Mouse (Mus musculus) embryonic facial prominence, embryonic 13.5 days (tissue): ENCODE data around the gene Rln3. TPM values are rescaled to one million over a fixed set of nuclear protein-coding genes. Genes with fewer than 3 reads are reported as not detected.
A peak's percentile ranks its signal among the peaks of the same experiment; 100 is the strongest.

Experiments
- ATAC-seq: fragments of 200-750 bp; cut with Nextera tagmentation; 2 replicates; pipeline ENCODE4 v1.8.0; 2017; ENCODE audit warnings: low read depth; ENCODE audit not compliant: insufficient number of reproducible peaks, insufficient read depth, low FRiP score, low TSS enrichment
- H3K27ac ChIP-seq: fragments of 300-500 bp; sonication (generic); 2 replicates; pipeline ENCODE4 v1.5.1; 2015; ENCODE audit warnings: moderate library complexity, mild to moderate bottlenecking, inconsistent platforms
- H3K27me3 ChIP-seq: fragments of 300-500 bp; sonication (generic); 2 replicates; pipeline ENCODE4 v1.6.1; 2015; ENCODE audit warnings: mild to moderate bottlenecking, inconsistent platforms
- H3K36me3 ChIP-seq: fragments of 300-500 bp; sonication (generic); 2 replicates; pipeline ENCODE4 v1.6.1; 2015; ENCODE audit warnings: mild to moderate bottlenecking, inconsistent platforms
- H3K4me1 ChIP-seq: fragments of 300-500 bp; sonication (generic); 2 replicates; pipeline ENCODE4 v1.6.1; 2015; ENCODE audit warnings: inconsistent platforms
- H3K4me2 ChIP-seq: fragments of 300-500 bp; sonication (generic); 2 replicates; pipeline ENCODE4 v1.6.1; 2015; ENCODE audit warnings: moderate library complexity, mild to moderate bottlenecking, inconsistent platforms
- H3K4me3 ChIP-seq: fragments of 300-500 bp; sonication (generic); 2 replicates; pipeline ENCODE4 v1.5.1; 2015; ENCODE audit warnings: mild to moderate bottlenecking, inconsistent platforms
- H3K9ac ChIP-seq: fragments of 300-500 bp; sonication (generic); 2 replicates; pipeline ENCODE4 v1.6.1; 2015; ENCODE audit warnings: mild to moderate bottlenecking, inconsistent platforms
- H3K9me3 ChIP-seq: fragments of 300-500 bp; sonication (generic); 2 replicates; pipeline ENCODE4 v1.6.1; 2016; ENCODE audit warnings: inconsistent platforms
- WGBS: fragments of 180-500 bp; shearing (Covaris S2); methylation state at CpG from one replicate; pipeline ENCODE4 v1.1.7; 2015; ENCODE audit warnings: mixed read lengths; 5-methylcytosine and 5-hydroxymethylcytosine counted together
- polyA plus RNA-seq: library from polyadenylated mRNA; unstranded; fragments of >200 nt; fragmentation: Nextera tagmentation; extraction: Ambion mirVana; gene quantifications from 2 replicates; pipeline ENCODE4 v1.2.1, GENCODE M21; 2015

The Rln3 gene
- polyA plus RNA-seq, 1 experiment from 2014 or later = not detected

GRCm38 (mm10) chr8:84042066-84042947 is 2.5 kb downstream of the Rln3 start, which contains the start of gene Il27ra:
TSS of gene Il27ra (minus strand) at chr8:84042589.
- no peak for ATAC-seq
- Histone ChIP-seq H3K27ac (no peak within 1 kb of the TSS), H3K4me2 (peak within 1 kb of the TSS; percentile 71), H3K4me3 (peak within 1 kb of the TSS; percentile 42), H3K9ac (peak within 1 kb of the TSS; percentile 66), H3K4me1 (peaks cover 20% of the 10 kb centered on the region), H3K27me3 (peaks cover 75% of the 10 kb centered on the region), H3K36me3 (no peaks in the 10 kb centered on the region), H3K9me3 (no peaks in the 10 kb centered on the region)
- WGBS = 4% methylated on average over 40 of the region's 40 CpGs

- peaks cover 61% of the 10 kb centered on the region for H3K27me3 ChIP-seq
- no peaks in the 10 kb centered on the region for H3K9me3 ChIP-seq
- no peak overlapping the region for H3K27ac ChIP-seq
- no peak overlapping the region for H3K9ac ChIP-seq
- no peaks in the 10 kb centered on the region for H3K36me3 ChIP-seq
- H3K4me2 ChIP-seq = no peak overlapping the region
- peaks cover 17% of the 10 kb centered on the region for H3K4me1 ChIP-seq
- H3K4me3 ChIP-seq = no peak overlapping the region
- no peak for ATAC-seq
- WGBS = 10% methylated on average over 5 of the region's 5 CpGs
Observed at GRCm38 (mm10) chr8:84039050-84039449, 5.8 kb downstream of the Rln3 start.

GRCm38 (mm10) chr8:84038015-84038414 is 6.8 kb downstream of the Rln3 start:
- Histone ChIP-seq H3K4me1 (peaks cover 17% of the 10 kb centered on the region), H3K27ac (no peak overlapping the region), H3K27me3 (peaks cover 50% of the 10 kb centered on the region), H3K9ac (no peak overlapping the region), H3K4me2 (no peak overlapping the region), H3K36me3 (no peaks in the 10 kb centered on the region), H3K4me3 (no peak overlapping the region), H3K9me3 (no peaks in the 10 kb centered on the region)
- no peak for ATAC-seq
- WGBS = 76% methylated on average over 5 of the region's 5 CpGs

- WGBS = 74% methylated on average over 4 of the region's 4 CpGs
- H3K36me3 ChIP-seq = no peaks in the 10 kb centered on the region
- no peak for ATAC-seq
- H3K4me1 ChIP-seq = peaks cover 6% of the 10 kb centered on the region; the same call in 1 of the 2 replicates
- H3K9ac ChIP-seq = no peak overlapping the region
- no peak overlapping the region for H3K4me3 ChIP-seq
- H3K27ac ChIP-seq = no peak overlapping the region
- H3K9me3 ChIP-seq = no peaks in the 10 kb centered on the region
- H3K27me3 ChIP-seq = peaks cover 21% of the 10 kb centered on the region
- no peak overlapping the region for H3K4me2 ChIP-seq
Observed at GRCm38 (mm10) chr8:84032777-84033176, 12.0 kb downstream of the Rln3 start.

GRCm38 (mm10) chr8:84029272-84029671 is 15.5 kb downstream of the Rln3 start:
- 87% methylated on average over 5 of the region's 5 CpGs for WGBS
- Histone ChIP-seq H3K9me3 (no peaks in the 10 kb centered on the region), H3K27ac (no peak overlapping the region), H3K4me3 (no peak overlapping the region), H3K27me3 (peaks cover 27% of the 10 kb centered on the region), H3K4me1 (peaks cover 23% of the 10 kb centered on the region; the same call in 1 of the 2 replicates), H3K9ac (no peak overlapping the region), H3K4me2 (no peak overlapping the region), H3K36me3 (no peaks in the 10 kb centered on the region)
- no peak for ATAC-seq

GRCm38 (mm10) chr8:84027449-84027848 is 17.4 kb downstream of the Rln3 start:
- no peaks in the 10 kb centered on the region for H3K36me3 ChIP-seq
- H3K4me2 ChIP-seq = no peak overlapping the region
- H3K9me3 ChIP-seq = no peaks in the 10 kb centered on the region
- H3K4me3 ChIP-seq = no peak overlapping the region
- no peak overlapping the region for H3K27ac ChIP-seq
- no peak for ATAC-seq
- H3K9ac ChIP-seq = no peak overlapping the region
- 12% methylated on average over 10 of the region's 10 CpGs for WGBS
- peaks cover 39% of the 10 kb centered on the region for H3K27me3 ChIP-seq
- H3K4me1 ChIP-seq = peaks cover 27% of the 10 kb centered on the region; the same call in 1 of the 2 replicates

- peak overlapping the region; percentile 84 for H3K4me2 ChIP-seq
- peaks cover 32% of the 10 kb centered on the region for H3K4me1 ChIP-seq
- ATAC-seq = peak; percentile 78
- WGBS = under 1% methylated on average over 41 of the region's 41 CpGs
- H3K36me3 ChIP-seq = no peaks in the 10 kb centered on the region
- peak overlapping the region; percentile 70 for H3K9ac ChIP-seq
- H3K4me3 ChIP-seq = peak overlapping the region; percentile 54
- H3K27me3 ChIP-seq = peaks cover 55% of the 10 kb centered on the region
- H3K9me3 ChIP-seq = no peaks in the 10 kb centered on the region
- H3K27ac ChIP-seq = no peak overlapping the region
Observed at GRCm38 (mm10) chr8:84025863-84026262, 18.9 kb downstream of the Rln3 start.

GRCm38 (mm10) chr8:84024171-84024570 is 20.6 kb downstream of the Rln3 start:
- Histone ChIP-seq H3K27me3 (peaks cover 62% of the 10 kb centered on the region), H3K4me1 (peaks cover 32% of the 10 kb centered on the region)
- 13% methylated on average over 10 of the region's 10 CpGs for WGBS

GRCm38 (mm10) chr8:84023631-84024030 is 21.2 kb downstream of the Rln3 start:
- Histone ChIP-seq H3K27ac (no peak overlapping the region), H3K4me3 (no peak overlapping the region), H3K9ac (no peak overlapping the region), H3K4me1 (peaks cover 32% of the 10 kb centered on the region), H3K4me2 (no peak overlapping the region), H3K36me3 (no peaks in the 10 kb centered on the region), H3K9me3 (no peaks in the 10 kb centered on the region), H3K27me3 (peaks cover 62% of the 10 kb centered on the region)
- no peak for ATAC-seq
- WGBS = 54% methylated on average over 1 of the region's 1 CpGs

More at GRCm38 (mm10) chr8:84024171-84024570, 20.6 kb downstream of the Rln3 start:
- H3K36me3 ChIP-seq = no peaks in the 10 kb centered on the region
- no peak for ATAC-seq
- H3K9ac ChIP-seq = no peak overlapping the region
- H3K9me3 ChIP-seq = no peaks in the 10 kb centered on the region
- H3K4me2 ChIP-seq = no peak overlapping the region
- no peak overlapping the region for H3K4me3 ChIP-seq
- no peak overlapping the region for H3K27ac ChIP-seq

- peaks cover 57% of the 10 kb centered on the region for H3K27me3 ChIP-seq
- no peak overlapping the region for H3K27ac ChIP-seq
- H3K36me3 ChIP-seq = no peaks in the 10 kb centered on the region
- no peak overlapping the region for H3K4me2 ChIP-seq
- WGBS = 20% methylated on average over 5 of the region's 5 CpGs
- H3K9ac ChIP-seq = no peak overlapping the region
- no peak overlapping the region for H3K4me3 ChIP-seq
- H3K4me1 ChIP-seq = peaks cover 32% of the 10 kb centered on the region
- H3K9me3 ChIP-seq = no peaks in the 10 kb centered on the region
- ATAC-seq = no peak
Observed at GRCm38 (mm10) chr8:84023085-84023484, 21.7 kb downstream of the Rln3 start.

- no peaks in the 10 kb centered on the region for H3K9me3 ChIP-seq
- no peaks in the 10 kb centered on the region for H3K36me3 ChIP-seq
- H3K4me2 ChIP-seq = peak overlapping the region; percentile 33
- H3K27me3 ChIP-seq = peaks cover 43% of the 10 kb centered on the region
- ATAC-seq = no peak
- 45% methylated on average over 12 of the region's 12 CpGs for WGBS
- H3K9ac ChIP-seq = no peak overlapping the region; the same call in 1 of the 2 replicates
- H3K4me3 ChIP-seq = 0 out of 2 replicates have a peak overlapping the region, but pooled peaks have one; percentile 12
- H3K27ac ChIP-seq = no peak overlapping the region
- H3K4me1 ChIP-seq = peaks cover 21% of the 10 kb centered on the region
Observed at GRCm38 (mm10) chr8:84021569-84021968, 23.2 kb downstream of the Rln3 start.

GRCm38 (mm10) chr8:84021096-84021495 is 23.7 kb downstream of the Rln3 start, which contains the start of gene Palm3:
TSS of gene Palm3 (plus strand) at chr8:84021471.
- H3K9me3 ChIP-seq = no peaks in the 10 kb centered on the region
- peaks cover 17% of the 10 kb centered on the region for H3K4me1 ChIP-seq
- H3K4me3 ChIP-seq = 0 out of 2 replicates have a peak within 1 kb of the TSS, but pooled peaks have one; percentile 12
- 11% methylated on average over 18 of the region's 18 CpGs for WGBS
- H3K4me2 ChIP-seq = peak within 1 kb of the TSS; percentile 33
- H3K27me3 ChIP-seq = peaks cover 39% of the 10 kb centered on the region
- no peak for ATAC-seq
- peak within 1 kb of the TSS; percentile 49; the same call in 1 of the 2 replicates for H3K9ac ChIP-seq
- H3K27ac ChIP-seq = no peak within 1 kb of the TSS
- H3K36me3 ChIP-seq = no peaks in the 10 kb centered on the region
